In the genomic region with DNA sequence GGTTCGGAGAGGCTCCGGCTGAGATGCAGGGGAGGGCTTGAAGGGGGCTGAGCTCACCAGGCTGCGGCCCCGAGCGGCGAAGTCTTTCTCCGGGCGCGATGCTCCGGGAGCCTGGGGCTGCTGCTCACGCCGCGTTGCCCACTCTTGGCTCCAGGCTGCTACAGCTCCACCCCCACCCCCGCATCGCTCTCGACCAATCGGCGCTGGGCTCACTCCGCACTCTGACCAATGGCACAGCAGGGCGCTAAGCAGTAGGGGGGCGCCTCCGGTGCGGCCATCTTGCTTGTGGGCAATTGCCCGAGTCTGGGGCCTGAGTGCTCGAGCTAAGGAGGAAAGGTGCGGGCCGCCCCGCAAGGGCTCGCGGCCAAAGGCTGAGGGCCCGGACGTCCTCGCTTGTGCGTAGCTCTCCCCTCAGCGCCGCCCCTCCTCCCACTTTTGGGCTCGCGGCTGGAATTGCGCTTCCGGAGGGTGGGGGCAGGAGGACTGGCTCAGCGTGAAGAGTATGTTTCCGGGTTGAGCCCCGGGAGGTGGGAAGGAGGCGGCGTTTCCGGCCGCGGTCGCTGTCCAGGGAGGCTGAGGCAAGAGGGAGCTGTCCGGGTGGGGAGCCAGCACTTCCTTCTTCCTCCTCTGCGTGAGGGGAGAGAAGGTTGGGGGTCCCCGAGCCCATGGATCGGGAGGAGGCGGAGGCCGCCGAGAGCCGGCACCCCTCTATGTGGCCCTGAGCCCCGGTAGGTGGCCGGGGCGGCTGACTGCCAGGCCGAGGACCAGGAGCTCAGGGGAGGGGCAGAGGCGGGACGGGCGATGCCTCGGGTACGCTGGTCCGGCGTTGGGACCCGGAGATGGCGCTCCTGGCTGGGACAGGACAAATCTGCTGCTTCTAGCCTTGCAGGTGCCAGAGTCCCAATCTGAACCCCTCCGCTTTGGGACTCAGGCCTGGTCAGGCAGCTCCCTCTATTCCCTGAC, we compare ENCODE assay signal across 8 mouse cellular contexts. TPM values are rescaled to one million over a fixed set of nuclear protein-coding genes. Genes with fewer than 3 reads are reported as not detected.
DNase-seq lines count a peak whose midpoint lies in the region; ATAC-seq and TF ChIP-seq lines count a peak whose summit lies in the region.

Gene Ncdn (minus strand): TSS at position 171 of the 963 bp plus-strand sequence.
Gene AU040320 (plus strand): TSS at position 277 of the 963 bp plus-strand sequence.

- H3K4me2 ChIP-seq in hindbrain, embryonic 14.5 days (replicated peaks) = peak within 1 kb of the TSS; percentile 91

- no peak for TF ChIP-seq CTCF in Patski (IDR thresholded peaks at IDR 0.05)

- no peaks in the 10 kb centered on the region for H3K27me3 ChIP-seq in Patski
- no peaks in the 10 kb centered on the region for H3K27me3 ChIP-seq in hindbrain, embryonic 14.5 days (ENCODE audit: control insufficient read depth, insufficient read depth, low read length)

- H3K27ac ChIP-seq in hindbrain, embryonic 14.5 days = peak within 1 kb of the TSS; percentile 97

- H3K9ac ChIP-seq in hindbrain, embryonic 14.5 days = peak within 1 kb of the TSS; percentile 95

- under 1% methylated on average over 68 of the region's 71 CpGs for WGBS in hindbrain, embryonic 14.5 days

- no peaks in the 10 kb centered on the region for H3K9me3 ChIP-seq in hindbrain, embryonic 14.5 days (ENCODE audit: control insufficient read depth, low read length)

- peak; percentile 53 for DNase-seq in Patski (ENCODE audit: low read depth, low spot score)
- DNase-seq in cerebellum, postnatal 14 days = peak; percentile 100
- peak; percentile 95 to 96 for DNase-seq in frontal cortex, postnatal 25 days (ENCODE audit: low spot score in 2 of 2)
- peak; percentile 94 for DNase-seq in hindbrain, embryonic 14.5 days (ENCODE audit: low spot score)
- DNase-seq in left cerebral cortex, adult 11 months (ENCODE audit: low spot score) = peak; percentile 98
- peak; percentile 97 to 98 for DNase-seq in lung, postnatal 4 days
- DNase-seq in retina, postnatal 7 days (ENCODE audit: low read depth, low spot score) = peak; percentile 91
- DNase-seq in urinary bladder, adult 2 months (ENCODE audit: low spot score) = peak; percentile 97

- H3K4me1 ChIP-seq in hindbrain, embryonic 14.5 days (replicated peaks; ENCODE audit: control insufficient read depth, insufficient read depth, low read length) = peaks cover 44% of the 10 kb centered on the region

- ATAC-seq in Patski = peak; percentile 90
- ATAC-seq in hindbrain, embryonic 14.5 days (ENCODE audit: low FRiP score) = peak; percentile 96

- POLR2A ChIA-PET in Patski (lab: Charles Lee) = interaction anchor here (0.6 to 1.6 kb wide), 3 partner anchors 9 to 28 kb away, joined by 3 to 8 read pairs (median 3); no protein-coding TSS in a partner anchor

- peak within 1 kb of the TSS; percentile 95 for H3K4me3 ChIP-seq in hindbrain, embryonic 14.5 days (replicated peaks; ENCODE audit: low read length)

- CTCF ChIA-PET in Patski (lab: Charles Lee) = interaction anchor here (1.2 to 2.5 kb wide), 2 partner anchors 52 to 87 kb away, joined by 3 to 12 read pairs; no protein-coding TSS in a partner anchor

- H3K36me3 ChIP-seq in hindbrain, embryonic 14.5 days (replicated peaks; ENCODE audit: control insufficient read depth, insufficient read depth) = peaks cover 13% of the 10 kb centered on the region

- in situ Hi-C loops in Patski (cut with MboI; ENCODE audit: low pct_unique_long_range_greater_than_20kb) = no loop called here

RNA-seq across cellular contexts. Expression of gene Ncdn, which starts in this region (rescaled TPM):
- 24.0 TPM for polyA plus RNA-seq in Patski (2021)
- polyA plus RNA-seq in hindbrain, embryonic 14.5 days (2014; fragmentation: Nextera tagmentation; extraction: Ambion mirVana) = 116 and 123 TPM in 2 replicates
- 26.1 and 27.2 TPM in 2 replicates for polyA plus RNA-seq in urinary bladder, adult 2 months (2012; rRNA removed)

RNA-seq across cellular contexts. Expression of gene AU040320, which starts in this region (rescaled TPM):
- 45.6 TPM for polyA plus RNA-seq in Patski (2021)
- 37.3 and 42.6 TPM in 2 replicates for polyA plus RNA-seq in hindbrain, embryonic 14.5 days (2014; fragmentation: Nextera tagmentation; extraction: Ambion mirVana)
- 20.6 and 24.4 TPM in 2 replicates for polyA plus RNA-seq in urinary bladder, adult 2 months (2012; rRNA removed)

Comparison
In these comparisons a context has a peak if more than half of its experiments do, and no peak if none do; other contexts are left out.
1. Peak in every context shown above with its lines: DNase-seq, ATAC-seq, H3K4me3 ChIP-seq and H3K27ac ChIP-seq.